Mouse (Mus musculus): Measurements from ENCODE around the gene Prelp.

DNA sequence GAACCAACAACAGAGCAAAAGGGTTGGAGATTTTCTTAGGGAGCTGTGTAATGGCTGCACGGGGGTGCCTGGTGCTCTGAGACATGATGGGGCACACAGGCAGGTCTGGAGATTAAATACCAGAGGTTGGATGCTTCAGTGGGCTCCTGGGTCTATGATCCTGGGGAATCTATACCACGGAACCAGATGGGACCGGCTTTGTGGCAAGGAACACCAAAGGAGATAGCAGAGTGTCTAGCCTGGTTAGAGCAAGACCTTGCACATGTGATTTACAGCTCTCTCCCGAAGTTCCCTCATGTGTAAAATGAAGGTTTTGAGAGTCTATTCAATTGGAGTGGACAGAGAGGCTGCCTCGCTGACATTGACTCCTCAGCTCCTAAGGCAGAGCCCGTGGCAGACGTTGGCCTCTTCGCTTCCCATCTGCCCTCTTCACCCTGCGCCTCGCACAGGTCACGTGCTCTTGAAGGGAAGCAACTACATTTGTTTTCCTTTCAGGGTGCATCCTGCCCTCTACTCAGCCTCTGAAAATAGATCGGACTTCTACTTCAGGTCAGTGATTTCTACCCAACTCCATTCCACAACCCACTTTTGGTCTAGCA, 42.3 kb downstream of the Prelp start:
- no peak for TF ChIP-seq CTCF (IDR thresholded peaks at IDR 0.05; ENCODE audit: borderline replicate concordance, insufficient read depth, low read depth, low read length)
- TF ChIP-seq POLR2A (IDR thresholded peaks at IDR 0.05; ENCODE audit: borderline replicate concordance, insufficient read depth, low read length), result no peak
